Mouse (Mus musculus) layer of hippocampus, postnatal 25 days (tissue): Measurements from ENCODE around the gene Slc37a1. TPM values are rescaled to one million over a fixed set of nuclear protein-coding genes. Genes with fewer than 3 reads are reported as not detected.
"Not testable (repeated sequence)": the region's sequence is repeated elsewhere in the genome, so short reads cannot be mapped to it uniquely, and the experiment has no call there.

ENCODE experiments used
- DNase-seq, 2 experiments: peaks; one replicate each; pipeline ENCODE4 v3.0.0; 2022; ENCODE audit warnings: mixed read lengths in 2 of 2, low spot score in 1 of 2; ENCODE audit errors: extremely low spot score in 1 of 2
- total RNA-seq, 2 experiments: library from RNA; stranded (reverse); gene quantifications; 2 replicates each; pipeline ENCODE4 v1.2.3; 2021

The Slc37a1 gene
- total RNA-seq, 2 experiments from 2014 or later, result 5.5 to 8.0 TPM

GRCm38 (mm10) chr17:31267138-31267537, 19.5 kb upstream of the Slc37a1 start:
- DNase-seq, result no peak

GRCm38 (mm10) chr17:31267603-31268002, 19.0 kb upstream of the Slc37a1 start:
- DNase-seq, result no peak

- DNase-seq, result peak in 1 of 2 experiments; percentile 5
Observed at GRCm38 (mm10) chr17:31268016-31268415, 18.6 kb upstream of the Slc37a1 start.

GRCm38 (mm10) chr17:31269761-31270160, 16.8 kb upstream of the Slc37a1 start:
- DNase-seq, result peak in 1 of 2 experiments; percentile 3

- DNase-seq, result peak in 1 of 2 experiments; percentile 2
Observed at GRCm38 (mm10) chr17:31270246-31270645, 16.3 kb upstream of the Slc37a1 start.

GRCm38 (mm10) chr17:31270736-31271135, 15.9 kb upstream of the Slc37a1 start:
- DNase-seq, result not testable (repeated sequence)

GRCm38 (mm10) chr17:31271136-31271851, 15.3 kb upstream of the Slc37a1 start:
- DNase-seq, result peak in 1 of 2 experiments; percentile 1

GRCm38 (mm10) chr17:31272416-31273165, 14.0 kb upstream of the Slc37a1 start:
- peak in 1 of 2 experiments; percentile 1 for DNase-seq

GRCm38 (mm10) chr17:31273631-31274030, 13.0 kb upstream of the Slc37a1 start:
- DNase-seq, result no peak

GRCm38 (mm10) chr17:31275181-31275580, 11.4 kb upstream of the Slc37a1 start:
- no peak for DNase-seq

GRCm38 (mm10) chr17:31276207-31276921, 10.2 kb upstream of the Slc37a1 start:
- DNase-seq, result no peak

GRCm38 (mm10) chr17:31276922-31277918, 9.4 kb upstream of the Slc37a1 start, which contains the start of gene Rsph1:
Gene Rsph1 (minus strand): TSS chr17:31277383.
- peak; percentile 100 for DNase-seq

- DNase-seq, result no peak
Observed at GRCm38 (mm10) chr17:31277931-31278330, 8.7 kb upstream of the Slc37a1 start.

GRCm38 (mm10) chr17:31279541-31279940, 7.1 kb upstream of the Slc37a1 start:
- no peak for DNase-seq

GRCm38 (mm10) chr17:31280269-31280668, 6.3 kb upstream of the Slc37a1 start:
- DNase-seq, result no peak

GRCm38 (mm10) chr17:31281830-31282686, 4.5 kb upstream of the Slc37a1 start:
- DNase-seq, result no peak

- DNase-seq, result no peak
Observed at GRCm38 (mm10) chr17:31282687-31283053, 3.9 kb upstream of the Slc37a1 start.

- no peak for DNase-seq
Observed at GRCm38 (mm10) chr17:31285867-31286266, 725 bp upstream of the Slc37a1 start.

- no peak for DNase-seq
Observed at GRCm38 (mm10) chr17:31287216-31287615, 624 bp downstream of the Slc37a1 start.
